ENCODE assay signal across 16 mouse cellular contexts in genomic region chr10:120375438-120375837, GRCm38 (mm10).
DNase-seq lines count a peak whose midpoint lies in the region; ATAC-seq lines count a peak whose summit lies in the region.
"Had no signal": no experiment of that assay in that cellular context is flagged by ENCODE, and none has a peak within 500 bp of the region (broad histone marks: within the 10 kb centered on the region; RNA-seq: fewer than 3 reads in every experiment).

No protein-coding gene starts in this region.

- peak; percentile 82 for ATAC-seq in CD4-positive, CD25-positive, alpha-beta regulatory T cell, adult 4 months
- ATAC-seq in kidney, embryonic 14.5 days (ENCODE audit: low FRiP score, low TSS enrichment), result no peak
- ATAC-seq: forebrain, postnatal 0 days had no signal

- 79% methylated on average over 14 of the region's 14 CpGs for WGBS in heart, embryonic 10.5 days
- 82% methylated on average over 14 of the region's 14 CpGs for WGBS in kidney, embryonic 14.5 days

- no peak overlapping the region for H3K27ac ChIP-seq in heart, embryonic 10.5 days
- no peak overlapping the region for H3K27ac ChIP-seq in kidney, embryonic 14.5 days (ENCODE audit: low read depth, low read length)
- H3K27ac ChIP-seq: embryonic facial prominence, embryonic 10.5 days; heart, embryonic 13.5 days; hindbrain, embryonic 15.5 days had no signal

- no peaks in the 10 kb centered on the region for H3K27me3 ChIP-seq in heart, embryonic 10.5 days (ENCODE audit: insufficient read depth, poor library complexity, severe bottlenecking)
- no peaks in the 10 kb centered on the region for H3K27me3 ChIP-seq in kidney, embryonic 14.5 days (ENCODE audit: control insufficient read depth, insufficient read depth, low read length)
- H3K27me3 ChIP-seq: heart, embryonic 13.5 days; hindbrain, embryonic 15.5 days had no signal

- H3K36me3 ChIP-seq in heart, embryonic 10.5 days, result peaks cover 33% of the 10 kb centered on the region
- peaks cover 30% of the 10 kb centered on the region for H3K36me3 ChIP-seq in kidney, embryonic 14.5 days (ENCODE audit: control insufficient read depth, insufficient read depth, low read length)
- H3K36me3 ChIP-seq: heart, embryonic 13.5 days; hindbrain, embryonic 15.5 days had no signal

- DNase-seq in heart, adult 11 months, result peak; percentile 50
- no peak for DNase-seq in heart, embryonic 10.5 days (ENCODE audit: low spot score)
- DNase-seq in CD4-positive helper T cell, adult 2 months (ENCODE audit: low read depth, low spot score), result peak; percentile 43
- peak; percentile 5 for DNase-seq in naive thymus-derived CD4-positive, alpha-beta T cell, adult 2 months (ENCODE audit: low read depth)
- DNase-seq: adrenal gland, postnatal 14 days; cerebellum, adult 18-20 months; cerebellum, adult 9-11 months; cerebellum, postnatal 36 days; forebrain, postnatal 0 days; gastrocnemius, postnatal 14 days; heart, postnatal 36 days had no signal

- no peak overlapping the region for H3K4me3 ChIP-seq in heart, embryonic 10.5 days
- H3K4me3 ChIP-seq in kidney, embryonic 14.5 days (ENCODE audit: low read length), result no peak overlapping the region
- H3K4me3 ChIP-seq: embryonic facial prominence, embryonic 10.5 days; heart, embryonic 13.5 days; hindbrain, embryonic 15.5 days had no signal

- peaks cover 32% of the 10 kb centered on the region for H3K4me1 ChIP-seq in heart, embryonic 10.5 days
- H3K4me1 ChIP-seq in kidney, embryonic 14.5 days (ENCODE audit: control insufficient read depth, insufficient read depth, low read length), result peaks cover 37% of the 10 kb centered on the region

- H3K9ac ChIP-seq in kidney, embryonic 14.5 days (ENCODE audit: low read depth, low read length), result no peak overlapping the region
- H3K9ac ChIP-seq: forebrain, postnatal 0 days; heart, embryonic 13.5 days; hindbrain, embryonic 15.5 days had no signal

- H3K4me2 ChIP-seq in kidney, embryonic 14.5 days (replicated peaks; ENCODE audit: low read depth, low read length), result no peak overlapping the region
- H3K4me2 ChIP-seq: heart, embryonic 13.5 days; hindbrain, embryonic 15.5 days had no signal

- no peaks in the 10 kb centered on the region for H3K9me3 ChIP-seq in heart, embryonic 10.5 days
- no peaks in the 10 kb centered on the region for H3K9me3 ChIP-seq in kidney, embryonic 14.5 days (ENCODE audit: control insufficient read depth, low read length)
- H3K9me3 ChIP-seq: embryonic facial prominence, embryonic 10.5 days; heart, embryonic 13.5 days; hindbrain, embryonic 15.5 days had no signal
